Mouse (Mus musculus) spleen, adult 2 months (tissue): ENCODE data around the gene Olfr1394.

ENCODE experiments used
- CTCF ChIP-seq: fragments of 200-500 bp; IDR thresholded peaks from 2 replicates; pipeline ENCODE4 v1.5.1; 2011; ENCODE audit warnings: mild to moderate bottlenecking, inconsistent platforms; ENCODE audit not compliant: insufficient read depth, insufficient read length, insufficient replicate concordance; ENCODE audit errors: extremely low read depth
- POLR2A ChIP-seq: fragments of 200-500 bp; IDR thresholded peaks from 2 replicates; pipeline ENCODE4 v1.6.1; 2011; ENCODE audit warnings: low read depth, low read length, inconsistent platforms

DNA sequence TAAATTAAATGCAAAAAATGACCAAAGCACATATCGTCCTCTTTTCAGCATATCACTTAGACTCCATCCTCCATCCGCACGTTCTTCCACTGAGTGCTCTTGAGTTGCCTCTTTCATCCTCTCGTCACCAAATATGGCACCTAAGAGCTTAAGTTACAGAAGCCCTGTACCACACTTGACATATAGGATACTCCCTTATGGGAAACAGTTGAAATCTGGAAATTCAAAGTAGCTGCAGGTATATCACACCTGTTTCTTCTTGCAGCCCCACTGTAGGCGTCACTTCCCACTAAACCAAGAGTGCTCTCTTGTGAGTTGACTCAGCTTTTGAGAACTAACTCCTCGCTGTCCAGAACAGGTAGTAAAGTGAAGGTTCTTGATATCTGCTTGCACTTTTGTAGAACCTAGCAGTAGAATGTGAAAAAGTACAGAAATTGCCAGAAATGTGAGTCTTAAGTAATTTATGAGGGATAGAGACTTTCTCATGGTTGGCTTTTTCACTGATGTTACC, 51.0 kb downstream of the Olfr1394 start:
- TF ChIP-seq CTCF (no peak), POLR2A (no peak)
